Mouse (Mus musculus) forebrain, embryonic 13.5 days (tissue): ENCODE data around the gene Cda. TPM values are rescaled to one million over a fixed set of nuclear protein-coding genes. Genes with fewer than 3 reads are reported as not detected.
"Not testable (repeated sequence)": the region's sequence is repeated elsewhere in the genome, so short reads cannot be mapped to it uniquely, and the experiment has no call there.

Experiments used
- ATAC-seq: fragments of 200-750 bp; cut with Nextera tagmentation; 2 replicates; pipeline ENCODE4 v1.8.0; 2017
- H3K27ac ChIP-seq: fragments of 300-500 bp; sonication (generic); 2 replicates; pipeline ENCODE4 v1.5.1; 2015; ENCODE audit warnings: inconsistent platforms, mild to moderate bottlenecking, moderate library complexity
- H3K27me3 ChIP-seq: fragments of 300-500 bp; sonication (generic); 2 replicates; pipeline ENCODE4 v1.6.1; 2015; ENCODE audit warnings: mild to moderate bottlenecking, inconsistent platforms
- H3K36me3 ChIP-seq: fragments of 300-500 bp; sonication (generic); 2 replicates; pipeline ENCODE4 v1.6.1; 2015; ENCODE audit warnings: mild to moderate bottlenecking, inconsistent platforms; ENCODE audit not compliant: poor library complexity, severe bottlenecking
- H3K4me1 ChIP-seq: fragments of 300-500 bp; sonication (generic); 2 replicates; pipeline ENCODE4 v1.6.1; 2015; ENCODE audit warnings: inconsistent platforms
- H3K4me2 ChIP-seq: fragments of 300-500 bp; sonication (generic); 2 replicates; pipeline ENCODE4 v1.6.1; 2015; ENCODE audit warnings: inconsistent platforms, mild to moderate bottlenecking, moderate library complexity
- H3K4me3 ChIP-seq: fragments of 300-500 bp; sonication (generic); 2 replicates; pipeline ENCODE4 v1.5.1; 2015; ENCODE audit warnings: mild to moderate bottlenecking, inconsistent platforms
- H3K9ac ChIP-seq: fragments of 300-500 bp; sonication (generic); 2 replicates; pipeline ENCODE4 v1.6.1; 2015; ENCODE audit warnings: mild to moderate bottlenecking, inconsistent platforms
- H3K9me3 ChIP-seq: fragments of 300-500 bp; sonication (generic); replicated peaks from 2 replicates; pipeline ENCODE4 v1.6.1; 2016; ENCODE audit warnings: inconsistent platforms
- WGBS: fragments of 180-500 bp; shearing (Covaris S2); methylation state at CpG from one replicate; pipeline ENCODE4 v1.1.7; 2015; 5-methylcytosine and 5-hydroxymethylcytosine counted together
- polyA plus RNA-seq: library from polyadenylated mRNA; unstranded; fragments of >200 nt; fragmentation: Nextera tagmentation; extraction: Ambion mirVana; gene quantifications from 2 replicates; pipeline ENCODE4 v1.2.1, GENCODE M21; 2015

Cda gene
- polyA plus RNA-seq, 1 experiment from 2014 or later, result 2.2 TPM

- peaks cover 16% of the 10 kb centered on the region for H3K27me3 ChIP-seq
- H3K27ac ChIP-seq, result no peak overlapping the region
- peaks cover 17% of the 10 kb centered on the region for H3K4me1 ChIP-seq
- no peaks in the 10 kb centered on the region for H3K36me3 ChIP-seq
- peak overlapping the region; percentile 55 for H3K4me2 ChIP-seq
- H3K9me3 ChIP-seq, result no peaks in the 10 kb centered on the region
- H3K9ac ChIP-seq, result no peak overlapping the region
- no peak for ATAC-seq
- WGBS, result 71% methylated on average over 7 of the region's 7 CpGs
- H3K4me3 ChIP-seq, result peak overlapping the region; percentile 34
These were observed 39.8 kb downstream of the Cda start for GRCm38 (mm10) chr4:138327891-138328470.

GRCm38 (mm10) chr4:138327155-138327554 is 40.6 kb downstream of the Cda start:
- Histone ChIP-seq H3K27me3 (peaks cover 16% of the 10 kb centered on the region), H3K4me1 (peaks cover 25% of the 10 kb centered on the region)
- not testable (repeated sequence) for H3K36me3 ChIP-seq, ATAC-seq, H3K4me3 ChIP-seq, H3K9me3 ChIP-seq, H3K9ac ChIP-seq, H3K4me2 ChIP-seq, H3K27ac ChIP-seq
- 59% methylated on average over 9 of the region's 12 CpGs for WGBS

- H3K36me3 ChIP-seq, result no peaks in the 10 kb centered on the region
- peak within 1 kb of the TSS; percentile 88 for H3K9ac ChIP-seq
- peak within 1 kb of the TSS; percentile 86 for H3K4me3 ChIP-seq
- peaks cover 12% of the 10 kb centered on the region for H3K27me3 ChIP-seq
- peaks cover 25% of the 10 kb centered on the region for H3K4me1 ChIP-seq
- WGBS, result 4% methylated on average over 41 of the region's 41 CpGs
- H3K4me2 ChIP-seq, result peak within 1 kb of the TSS; percentile 70
- peak within 1 kb of the TSS; percentile 96 for H3K27ac ChIP-seq
- ATAC-seq, result peak; percentile 77
- no peaks in the 10 kb centered on the region for H3K9me3 ChIP-seq
These were observed 41.6 kb downstream of the Cda start, which contains the start of gene Pink1 for GRCm38 (mm10) chr4:138326077-138326695. TSS of gene Pink1 (minus strand) at chr4:138326307.

GRCm38 (mm10) chr4:138325466-138326076 is 42.2 kb downstream of the Cda start:
- Histone ChIP-seq H3K9ac (peak overlapping the region; percentile 88), H3K4me2 (peak overlapping the region; percentile 70), H3K27ac (peak overlapping the region; percentile 96), H3K4me3 (peak overlapping the region; percentile 86), H3K27me3 (peaks cover 6% of the 10 kb centered on the region; the same call in 1 of the 2 replicates), H3K4me1 (peaks cover 25% of the 10 kb centered on the region), H3K9me3 (no peaks in the 10 kb centered on the region), H3K36me3 (no peaks in the 10 kb centered on the region)
- under 1% methylated on average over 45 of the region's 45 CpGs for WGBS
- ATAC-seq, result peak; percentile 86

- no peak overlapping the region for H3K27ac ChIP-seq
- H3K9me3 ChIP-seq, result no peaks in the 10 kb centered on the region
- H3K4me1 ChIP-seq, result peaks cover 25% of the 10 kb centered on the region
- ATAC-seq, result no peak
- no peak overlapping the region for H3K4me3 ChIP-seq
- no peak overlapping the region for H3K9ac ChIP-seq
- no peaks in the 10 kb centered on the region for H3K27me3 ChIP-seq
- no peak overlapping the region for H3K4me2 ChIP-seq
- WGBS, result 96% methylated on average over 3 of the region's 3 CpGs
- 0 out of 2 replicates have a peak, but pooled peaks cover 4% of the 10 kb centered on the region for H3K36me3 ChIP-seq
These were observed 43.3 kb downstream of the Cda start for GRCm38 (mm10) chr4:138324451-138324850.

- no peaks in the 10 kb centered on the region for H3K9me3 ChIP-seq
- 76% methylated on average over 4 of the region's 4 CpGs for WGBS
- H3K27me3 ChIP-seq, result no peaks in the 10 kb centered on the region
These were observed 44.0 kb downstream of the Cda start for GRCm38 (mm10) chr4:138323753-138324152.

GRCm38 (mm10) chr4:138322692-138323091 is 45.1 kb downstream of the Cda start:
- Histone ChIP-seq H3K27ac (0 out of 2 replicates have a peak overlapping the region, but pooled peaks have one; percentile 25), H3K9ac (no peak overlapping the region), H3K9me3 (no peaks in the 10 kb centered on the region), H3K4me2 (no peak overlapping the region), H3K27me3 (no peaks in the 10 kb centered on the region), H3K36me3 (peaks cover 7% of the 10 kb centered on the region; the same call in 1 of the 2 replicates), H3K4me3 (no peak overlapping the region), H3K4me1 (peaks cover 25% of the 10 kb centered on the region)
- 17% methylated on average over 4 of the region's 4 CpGs for WGBS
- ATAC-seq, result no peak

More at GRCm38 (mm10) chr4:138323753-138324152, 44.0 kb downstream of the Cda start:
- no peak overlapping the region for H3K4me3 ChIP-seq
- peaks cover 25% of the 10 kb centered on the region for H3K4me1 ChIP-seq
- H3K27ac ChIP-seq, result peak overlapping the region; percentile 57; the same call in 1 of the 2 replicates
- H3K9ac ChIP-seq, result no peak overlapping the region
- no peak overlapping the region for H3K4me2 ChIP-seq
- no peak for ATAC-seq
- peaks cover 4% of the 10 kb centered on the region; the same call in 1 of the 2 replicates for H3K36me3 ChIP-seq

- H3K9ac ChIP-seq, result no peak overlapping the region
- ATAC-seq, result no peak
- no peak overlapping the region for H3K4me3 ChIP-seq
- no peaks in the 10 kb centered on the region for H3K27me3 ChIP-seq
- peaks cover 19% of the 10 kb centered on the region for H3K36me3 ChIP-seq
- no peak overlapping the region for H3K4me2 ChIP-seq
- H3K27ac ChIP-seq, result no peak overlapping the region
- WGBS, result 79% methylated on average over 7 of the region's 7 CpGs
- H3K9me3 ChIP-seq, result no peaks in the 10 kb centered on the region; the same call in 1 of the 2 replicates
- peaks cover 25% of the 10 kb centered on the region for H3K4me1 ChIP-seq
These were observed 46.3 kb downstream of the Cda start for GRCm38 (mm10) chr4:138321488-138321887.

GRCm38 (mm10) chr4:138320711-138321110 is 47.1 kb downstream of the Cda start:
- ATAC-seq, result no peak
- H3K4me2 ChIP-seq, result no peak overlapping the region
- no peaks in the 10 kb centered on the region; the same call in 1 of the 2 replicates for H3K9me3 ChIP-seq
- 85% methylated on average over 11 of the region's 11 CpGs for WGBS
- H3K4me1 ChIP-seq, result peaks cover 25% of the 10 kb centered on the region
- peaks cover 26% of the 10 kb centered on the region for H3K36me3 ChIP-seq
- no peaks in the 10 kb centered on the region for H3K27me3 ChIP-seq
- no peak overlapping the region for H3K27ac ChIP-seq
- no peak overlapping the region for H3K9ac ChIP-seq
- no peak overlapping the region for H3K4me3 ChIP-seq

- Histone ChIP-seq H3K9me3 (no peaks in the 10 kb centered on the region; the same call in 1 of the 2 replicates), H3K4me1 (peaks cover 20% of the 10 kb centered on the region), H3K9ac (no peak overlapping the region), H3K27ac (no peak overlapping the region), H3K4me2 (no peak overlapping the region), H3K4me3 (no peak overlapping the region), H3K36me3 (peaks cover 38% of the 10 kb centered on the region), H3K27me3 (no peaks in the 10 kb centered on the region)
- WGBS, result 33% methylated on average over 10 of the region's 10 CpGs
- peak; percentile 48 for ATAC-seq
These were observed 48.3 kb downstream of the Cda start for GRCm38 (mm10) chr4:138319508-138319907.

- ATAC-seq, result peak; percentile 63
- Histone ChIP-seq H3K4me2 (no peak overlapping the region), H3K9ac (no peak overlapping the region), H3K27me3 (no peaks in the 10 kb centered on the region), H3K4me1 (peaks cover 15% of the 10 kb centered on the region), H3K36me3 (peaks cover 47% of the 10 kb centered on the region), H3K9me3 (no peaks in the 10 kb centered on the region; the same call in 1 of the 2 replicates), H3K27ac (no peak overlapping the region), H3K4me3 (no peak overlapping the region)
- 50% methylated on average over 6 of the region's 6 CpGs for WGBS
These were observed 49.1 kb downstream of the Cda start for GRCm38 (mm10) chr4:138318509-138319266.
